Mouse (Mus musculus): Measurements from ENCODE around the gene Muc2. TPM values are rescaled to one million over a fixed set of nuclear protein-coding genes. Genes with fewer than 3 reads are reported as not detected.

Gene Muc2
- polyA plus RNA-seq, 1 experiment = 2.3 TPM

DNA sequence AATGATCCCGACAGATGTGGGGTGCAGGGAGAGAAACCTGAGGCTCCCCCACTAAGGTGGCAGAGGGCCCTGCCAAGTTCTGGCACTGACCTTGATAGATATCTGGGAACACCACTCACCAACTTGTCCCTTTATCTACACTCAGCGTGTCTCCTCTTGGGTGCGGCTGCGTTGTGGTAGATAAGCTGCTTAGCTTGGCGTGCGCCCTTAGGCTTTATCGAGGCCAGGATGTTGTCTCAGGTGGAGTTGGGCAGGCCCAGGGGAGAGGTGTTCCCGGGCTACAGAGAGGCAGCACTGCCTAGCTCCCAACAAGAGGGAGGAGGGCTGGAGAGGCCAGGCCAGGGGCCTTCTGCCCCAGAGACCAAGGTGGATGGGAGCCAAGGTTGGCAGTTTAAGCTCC is 80.8 kb downstream of the Muc2 start:
- Histone ChIP-seq H3K4me1 (ENCODE audit: control insufficient read depth, insufficient read depth, low read length) (no peaks in the 10 kb centered on the region), H3K9ac (ENCODE audit: low read depth, poor library complexity, severe bottlenecking) (no peak overlapping the region), H3K4me3 (ENCODE audit: low read depth, low read length) (no peak overlapping the region), H3K9me3 (replicated peaks; ENCODE audit: control insufficient read depth, insufficient read depth, low read length, poor library complexity, severe bottlenecking) (no peaks in the 10 kb centered on the region), H3K36me3 (ENCODE audit: control insufficient read depth, insufficient read depth, low read length, poor library complexity, severe bottlenecking) (no peaks in the 10 kb centered on the region), H3K27me3 (ENCODE audit: control insufficient read depth, insufficient read depth, low read length, poor library complexity, severe bottlenecking) (no peaks in the 10 kb centered on the region), H3K27ac (ENCODE audit: insufficient read depth, low read length) (no peak overlapping the region)
- TF ChIP-seq CTCF (IDR thresholded peaks at IDR 0.05; ENCODE audit: low read depth, low read length) = no peak
- TF ChIP-seq POLR2A (IDR thresholded peaks at IDR 0.05; ENCODE audit: insufficient read depth, low read length) = no peak

DNA sequence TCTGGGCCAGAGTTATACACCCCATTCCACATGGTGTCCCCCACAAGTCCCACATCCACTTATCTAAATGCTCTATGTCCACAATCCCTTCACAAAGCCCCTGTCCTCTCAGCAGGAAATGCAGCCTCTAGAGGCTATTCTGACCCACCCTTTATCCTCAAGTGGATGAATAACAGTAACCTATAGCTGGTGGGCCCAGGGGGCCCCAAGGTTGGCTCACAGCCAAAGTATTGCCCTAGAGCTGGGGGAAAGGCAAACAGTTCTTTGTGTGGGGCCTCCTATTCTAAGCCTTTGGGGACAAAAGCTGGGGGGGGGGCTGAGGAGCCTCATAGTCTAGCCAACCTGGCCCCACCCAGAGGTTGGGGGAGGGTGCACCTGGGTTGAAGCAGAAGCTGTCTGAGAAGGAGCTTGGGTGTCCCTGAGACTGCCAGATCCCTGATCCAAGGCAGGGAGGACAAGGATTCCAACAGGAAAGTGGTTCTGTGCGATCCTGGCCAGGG is 82.0 kb downstream of the Muc2 start:
- Histone ChIP-seq H3K4me3 (ENCODE audit: low read depth, low read length) (no peak overlapping the region), H3K27ac (ENCODE audit: insufficient read depth, low read length) (no peak overlapping the region), H3K27me3 (ENCODE audit: control insufficient read depth, insufficient read depth, low read length, poor library complexity, severe bottlenecking) (no peaks in the 10 kb centered on the region), H3K9ac (ENCODE audit: low read depth, poor library complexity, severe bottlenecking) (no peak overlapping the region), H3K36me3 (ENCODE audit: control insufficient read depth, insufficient read depth, low read length, poor library complexity, severe bottlenecking) (no peaks in the 10 kb centered on the region), H3K4me1 (ENCODE audit: control insufficient read depth, insufficient read depth, low read length) (no peaks in the 10 kb centered on the region), H3K9me3 (replicated peaks; ENCODE audit: control insufficient read depth, insufficient read depth, low read length, poor library complexity, severe bottlenecking) (no peaks in the 10 kb centered on the region)
- TF ChIP-seq CTCF (IDR thresholded peaks at IDR 0.05; ENCODE audit: low read depth, low read length) (no peak), EP300 (IDR thresholded peaks at IDR 0.05; ENCODE audit: insufficient read depth, low read depth, low read length) (no peak), POLR2A (IDR thresholded peaks at IDR 0.05; ENCODE audit: insufficient read depth, low read length) (no peak)

DNA sequence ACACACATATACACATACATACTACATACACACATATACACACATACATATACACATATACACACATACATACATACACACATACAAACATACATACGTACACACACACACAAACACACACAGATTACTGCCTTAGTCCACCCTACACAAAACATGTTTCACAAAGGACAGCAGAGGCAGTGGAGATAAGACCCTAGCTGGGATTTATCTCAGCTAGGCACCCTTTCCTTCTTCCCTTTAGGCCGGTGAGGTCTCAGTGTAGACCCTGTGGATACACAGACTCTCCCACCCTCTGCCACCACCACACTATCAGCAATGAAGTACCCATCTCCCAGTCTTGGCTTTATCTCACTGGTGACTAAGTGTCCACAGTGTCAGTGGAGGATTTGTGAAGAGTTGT is 84.7 kb downstream of the Muc2 start:
- Histone ChIP-seq H3K4me1 (ENCODE audit: control insufficient read depth, insufficient read depth, low read length) (no peaks in the 10 kb centered on the region), H3K9ac (ENCODE audit: low read depth, poor library complexity, severe bottlenecking) (no peak overlapping the region), H3K36me3 (ENCODE audit: control insufficient read depth, insufficient read depth, low read length, poor library complexity, severe bottlenecking) (no peaks in the 10 kb centered on the region), H3K4me3 (ENCODE audit: low read depth, low read length) (no peak overlapping the region), H3K27me3 (ENCODE audit: control insufficient read depth, insufficient read depth, low read length, poor library complexity, severe bottlenecking) (no peaks in the 10 kb centered on the region), H3K9me3 (replicated peaks; ENCODE audit: control insufficient read depth, insufficient read depth, low read length, poor library complexity, severe bottlenecking) (no peaks in the 10 kb centered on the region), H3K27ac (ENCODE audit: insufficient read depth, low read length) (no peak overlapping the region)
- TF ChIP-seq CTCF (IDR thresholded peaks at IDR 0.05; ENCODE audit: low read depth, low read length) = no peak
- no peak for TF ChIP-seq EP300 (IDR thresholded peaks at IDR 0.05; ENCODE audit: insufficient read depth, low read depth, low read length)
- TF ChIP-seq POLR2A (IDR thresholded peaks at IDR 0.05; ENCODE audit: insufficient read depth, low read length) = no peak

DNA sequence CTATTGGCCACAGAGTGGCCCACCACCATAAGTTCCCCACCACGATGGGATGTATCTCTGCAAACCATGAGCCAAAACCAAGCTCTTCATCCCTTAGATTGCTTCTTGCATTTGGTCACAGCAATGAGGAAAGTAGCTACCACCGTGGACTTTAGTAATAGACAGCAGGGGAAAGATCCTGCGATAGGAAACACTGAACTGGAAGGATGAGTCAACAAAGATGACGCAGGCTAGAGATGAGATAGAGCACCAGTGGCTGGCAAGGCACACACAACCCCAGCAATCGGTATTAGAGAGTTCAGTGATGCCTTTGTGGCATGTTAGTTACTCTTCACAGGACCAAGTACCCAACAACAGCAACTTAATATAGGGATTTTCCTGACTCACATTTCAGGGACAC is 86.1 kb downstream of the Muc2 start:
- no peak overlapping the region for H3K9ac ChIP-seq (ENCODE audit: low read depth, poor library complexity, severe bottlenecking)
- TF ChIP-seq EP300 (IDR thresholded peaks at IDR 0.05; ENCODE audit: insufficient read depth, low read depth, low read length) = no peak
- no peak for TF ChIP-seq POLR2A (IDR thresholded peaks at IDR 0.05; ENCODE audit: insufficient read depth, low read length)
- no peak for TF ChIP-seq CTCF (IDR thresholded peaks at IDR 0.05; ENCODE audit: low read depth, low read length)
- no peaks in the 10 kb centered on the region for H3K27me3 ChIP-seq (ENCODE audit: control insufficient read depth, insufficient read depth, low read length, poor library complexity, severe bottlenecking)
- H3K36me3 ChIP-seq (ENCODE audit: control insufficient read depth, insufficient read depth, low read length, poor library complexity, severe bottlenecking) = no peaks in the 10 kb centered on the region
- no peak overlapping the region for H3K27ac ChIP-seq (ENCODE audit: insufficient read depth, low read length)
- H3K4me1 ChIP-seq (ENCODE audit: control insufficient read depth, insufficient read depth, low read length) = no peaks in the 10 kb centered on the region
- no peak overlapping the region for H3K4me3 ChIP-seq (ENCODE audit: low read depth, low read length)
- H3K9me3 ChIP-seq (replicated peaks; ENCODE audit: control insufficient read depth, insufficient read depth, low read length, poor library complexity, severe bottlenecking) = no peaks in the 10 kb centered on the region

DNA sequence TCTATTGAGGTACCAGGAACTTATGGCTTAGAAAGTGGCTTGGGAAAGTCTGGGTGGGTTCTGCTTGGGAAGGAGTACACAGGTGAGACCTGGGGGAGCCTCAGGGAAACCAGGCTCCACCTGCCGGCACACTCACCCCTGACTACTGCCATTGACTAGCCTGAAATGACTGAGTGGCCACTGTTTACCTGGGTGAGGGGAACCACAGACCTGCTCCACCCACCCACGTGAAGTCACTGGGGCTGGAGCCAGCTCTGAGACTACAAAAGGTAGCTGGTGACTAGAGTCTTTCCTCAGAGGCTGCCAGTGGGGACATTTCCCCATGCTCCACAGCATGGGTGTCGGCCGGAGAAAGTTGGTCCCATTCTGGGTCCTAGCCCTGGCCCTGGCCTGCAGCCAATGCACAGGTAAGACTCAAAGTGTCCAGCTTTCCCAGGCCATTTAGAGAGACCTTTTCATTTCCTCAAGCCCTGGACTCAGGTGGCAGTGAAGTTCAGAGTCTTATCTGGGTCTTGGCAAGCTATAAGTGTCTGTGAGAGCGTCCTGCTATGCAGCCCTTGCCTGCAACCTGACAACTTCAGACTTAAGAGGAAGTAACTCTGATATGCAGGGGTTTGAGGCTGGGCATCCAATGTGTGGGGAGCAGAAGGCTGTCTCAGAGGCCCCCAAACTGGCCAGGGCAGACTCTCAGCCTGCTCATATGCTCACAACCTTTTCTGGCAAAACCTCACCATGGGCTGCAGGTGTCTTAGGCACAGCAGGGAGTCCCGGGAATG is 98.7 kb downstream of the Muc2 start, which contains the start of gene Muc5ac:
Muc5ac (plus strand) TSS at position 296 of the 776 bp plus-strand sequence.
- Histone ChIP-seq H3K9me3 (replicated peaks; ENCODE audit: control insufficient read depth, insufficient read depth, low read length, poor library complexity, severe bottlenecking) (no peaks in the 10 kb centered on the region), H3K36me3 (ENCODE audit: control insufficient read depth, insufficient read depth, low read length, poor library complexity, severe bottlenecking) (no peaks in the 10 kb centered on the region), H3K27ac (ENCODE audit: insufficient read depth, low read length) (no peak within 1 kb of the TSS), H3K9ac (ENCODE audit: low read depth, poor library complexity, severe bottlenecking) (no peak within 1 kb of the TSS), H3K4me3 (ENCODE audit: low read depth, low read length) (no peak within 1 kb of the TSS), H3K27me3 (ENCODE audit: control insufficient read depth, insufficient read depth, low read length, poor library complexity, severe bottlenecking) (no peaks in the 10 kb centered on the region), H3K4me1 (ENCODE audit: control insufficient read depth, insufficient read depth, low read length) (no peaks in the 10 kb centered on the region)
- TF ChIP-seq POLR2A (IDR thresholded peaks at IDR 0.05; ENCODE audit: insufficient read depth, low read length) (no peak), EP300 (IDR thresholded peaks at IDR 0.05; ENCODE audit: insufficient read depth, low read depth, low read length) (no peak), CTCF (IDR thresholded peaks at IDR 0.05; ENCODE audit: low read depth, low read length) (no peak)

DNA sequence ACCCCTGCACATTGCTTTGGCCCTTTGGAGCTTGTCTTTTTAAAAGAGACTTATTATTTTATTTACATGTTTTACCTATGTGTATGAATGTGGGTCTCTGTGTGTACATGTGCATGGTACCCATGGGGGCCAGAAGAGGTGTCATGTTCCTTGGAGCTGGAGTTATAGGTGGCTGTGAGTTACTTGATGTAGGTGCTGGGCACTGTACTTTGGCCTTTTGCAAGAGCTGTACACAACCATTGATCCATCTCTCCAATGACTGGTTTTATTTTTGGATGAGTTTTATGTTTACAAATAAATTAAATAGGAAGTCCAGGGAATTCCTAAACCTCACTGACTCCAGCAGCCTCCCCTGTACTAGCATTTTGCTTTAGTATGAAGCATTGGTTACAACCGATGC is 104.1 kb downstream of the Muc2 start:
- no peak overlapping the region for H3K9ac ChIP-seq (ENCODE audit: low read depth, poor library complexity, severe bottlenecking)
- H3K4me3 ChIP-seq (ENCODE audit: low read depth, low read length) = no peak overlapping the region
- H3K9me3 ChIP-seq (replicated peaks; ENCODE audit: control insufficient read depth, insufficient read depth, low read length, poor library complexity, severe bottlenecking) = no peaks in the 10 kb centered on the region
- no peak overlapping the region for H3K27ac ChIP-seq (ENCODE audit: insufficient read depth, low read length)
- no peak for TF ChIP-seq CTCF (IDR thresholded peaks at IDR 0.05; ENCODE audit: low read depth, low read length)
- TF ChIP-seq EP300 (IDR thresholded peaks at IDR 0.05; ENCODE audit: insufficient read depth, low read depth, low read length) = no peak
- TF ChIP-seq POLR2A (IDR thresholded peaks at IDR 0.05; ENCODE audit: insufficient read depth, low read length) = no peak
- no peaks in the 10 kb centered on the region for H3K36me3 ChIP-seq (ENCODE audit: control insufficient read depth, insufficient read depth, low read length, poor library complexity, severe bottlenecking)
- no peaks in the 10 kb centered on the region for H3K27me3 ChIP-seq (ENCODE audit: control insufficient read depth, insufficient read depth, low read length, poor library complexity, severe bottlenecking)
- H3K4me1 ChIP-seq (ENCODE audit: control insufficient read depth, insufficient read depth, low read length) = no peaks in the 10 kb centered on the region
